Mouse (Mus musculus): Measurements from ENCODE around the gene Olfr1100. TPM values are rescaled to one million over a fixed set of nuclear protein-coding genes. Genes with fewer than 3 reads are reported as not detected.

Gene Olfr1100
- not detected in 2 replicates for total RNA-seq (2015; ENCODE audit: low replicate concordance)
- not detected in 2 replicates for total RNA-seq (2017; ENCODE audit: low replicate concordance)

DNA sequence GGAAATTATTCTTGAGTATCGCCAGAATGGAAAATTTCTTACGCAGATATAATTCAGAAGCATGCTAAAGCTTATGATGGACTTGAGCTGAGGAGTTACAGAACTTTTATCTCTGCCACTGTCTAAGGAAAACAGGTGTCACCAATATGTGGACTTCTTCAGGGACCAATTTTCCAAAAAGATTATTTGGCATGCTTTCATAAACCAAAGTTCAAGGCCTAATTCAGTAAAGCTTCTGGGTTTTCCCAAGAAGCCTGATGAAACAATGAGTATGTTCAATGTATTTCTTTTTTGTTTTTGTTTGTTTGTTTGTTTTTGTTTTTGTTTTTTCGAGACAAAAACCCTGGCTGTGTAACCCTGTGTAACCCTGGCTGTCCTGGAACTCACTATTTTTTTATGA lies at the start of gene Olfr1100:
Gene Olfr1100 (minus strand): TSS at position 101 of the 400 bp plus-strand sequence.
- no peak for ATAC-seq (replicated peaks; ENCODE audit: low FRiP score, poor library complexity, severe bottlenecking)

GRCm38 (mm10) chr2:87026980-87027379 lies 47.2 kb upstream of the Olfr1100 start, which contains the start of gene Olfr1104:
Gene Olfr1104 (minus strand): TSS chr2:87027080.
- ATAC-seq (replicated peaks; ENCODE audit: low FRiP score, poor library complexity, severe bottlenecking): no peak

- ATAC-seq (replicated peaks; ENCODE audit: low FRiP score, poor library complexity, severe bottlenecking): no peak
Observed at GRCm38 (mm10) chr2:86998098-86998497, 18.3 kb upstream of the Olfr1100 start, which contains the start of gene Olfr1102. Gene Olfr1102 (plus strand): TSS chr2:86998398.

DNA sequence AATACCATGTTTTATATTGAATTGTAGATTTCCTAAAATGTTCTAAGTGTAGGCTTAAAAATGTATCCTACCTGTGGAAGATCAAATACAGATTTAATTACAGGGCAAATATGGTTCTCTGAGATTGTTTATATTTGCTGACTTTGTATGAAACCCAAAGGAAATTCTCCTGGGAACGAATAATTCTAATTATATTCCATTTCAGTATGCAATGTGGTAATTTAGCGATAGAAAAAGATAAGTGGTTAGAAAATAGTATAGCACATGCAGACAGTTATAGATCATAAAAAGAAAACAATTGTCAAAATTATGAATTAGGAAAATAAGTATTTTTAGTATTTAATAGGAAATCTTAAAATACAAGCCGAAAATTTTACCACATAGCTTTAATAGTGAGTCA lies 11.4 kb upstream of the Olfr1100 start, which contains the start of gene Olfr1101:
Gene Olfr1101 (minus strand): TSS at position 101 of the 400 bp plus-strand sequence.
- ATAC-seq (replicated peaks; ENCODE audit: low FRiP score, poor library complexity, severe bottlenecking): no peak

GRCm38 (mm10) chr2:86960593-86960992 lies 19.2 kb downstream of the Olfr1100 start, which contains the start of gene Olfr1099:
Gene Olfr1099 (minus strand): TSS chr2:86960693.
- no peak for ATAC-seq (replicated peaks; ENCODE audit: low FRiP score, poor library complexity, severe bottlenecking)

GRCm38 (mm10) chr2:86926557-86926956 lies 53.2 kb downstream of the Olfr1100 start:
- ATAC-seq (replicated peaks; ENCODE audit: low FRiP score, poor library complexity, severe bottlenecking): no peak

Other genes starting within 250 kb of the Olfr1100 start
- not detected in 2 replicates for gene Olfr1089, start 246.3 kb downstream of the Olfr1100 start, total RNA-seq (2015; ENCODE audit: low replicate concordance)
- not detected in 2 replicates for gene Olfr1089, start 246.3 kb downstream of the Olfr1100 start, total RNA-seq (2017; ENCODE audit: low replicate concordance)
- gene Olfr1090, start 221.0 kb downstream of the Olfr1100 start, total RNA-seq (2015; ENCODE audit: low replicate concordance): not detected in 2 replicates
- gene Olfr1090, start 221.0 kb downstream of the Olfr1100 start, total RNA-seq (2017; ENCODE audit: low replicate concordance): not detected in 2 replicates
- not detected in 2 replicates for gene Olfr1093, start 197.5 kb downstream of the Olfr1100 start, total RNA-seq (2015; ENCODE audit: low replicate concordance)
- not detected in 2 replicates for gene Olfr1093, start 197.5 kb downstream of the Olfr1100 start, total RNA-seq (2017; ENCODE audit: low replicate concordance)
- not detected in 2 replicates for gene Olfr141, start 169.9 kb downstream of the Olfr1100 start, total RNA-seq (2015; ENCODE audit: low replicate concordance)
- not detected in 2 replicates for gene Olfr141, start 169.9 kb downstream of the Olfr1100 start, total RNA-seq (2017; ENCODE audit: low replicate concordance)
- not detected in 2 replicates for gene Olfr1094, start 155.3 kb downstream of the Olfr1100 start, total RNA-seq (2015; ENCODE audit: low replicate concordance)
- gene Olfr1094, start 155.3 kb downstream of the Olfr1100 start, total RNA-seq (2017; ENCODE audit: low replicate concordance): not detected in 2 replicates
- not detected in 2 replicates for gene Olfr1095, start 128.3 kb downstream of the Olfr1100 start, total RNA-seq (2015; ENCODE audit: low replicate concordance)
- not detected in 2 replicates for gene Olfr1095, start 128.3 kb downstream of the Olfr1100 start, total RNA-seq (2017; ENCODE audit: low replicate concordance)
- gene Gm13723, start 105.2 kb downstream of the Olfr1100 start, total RNA-seq (2015; ENCODE audit: low replicate concordance): not detected in 2 replicates
- not detected in 2 replicates for gene Gm13723, start 105.2 kb downstream of the Olfr1100 start, total RNA-seq (2017; ENCODE audit: low replicate concordance)
- not detected in 2 replicates for gene Olfr1097, start 87.7 kb downstream of the Olfr1100 start, total RNA-seq (2015; ENCODE audit: low replicate concordance)
- not detected in 2 replicates for gene Olfr1097, start 87.7 kb downstream of the Olfr1100 start, total RNA-seq (2017; ENCODE audit: low replicate concordance)
- gene Olfr1098, start 55.4 kb downstream of the Olfr1100 start, total RNA-seq (2015; ENCODE audit: low replicate concordance): not detected in 2 replicates
- not detected in 2 replicates for gene Olfr1098, start 55.4 kb downstream of the Olfr1100 start, total RNA-seq (2017; ENCODE audit: low replicate concordance)
- not detected in 2 replicates for gene Olfr1099, start 19.3 kb downstream of the Olfr1100 start, total RNA-seq (2015; ENCODE audit: low replicate concordance)
- gene Olfr1099, start 19.3 kb downstream of the Olfr1100 start, total RNA-seq (2017; ENCODE audit: low replicate concordance): not detected in 2 replicates
- not detected in 2 replicates for gene Olfr1101, start 11.3 kb upstream of the Olfr1100 start, total RNA-seq (2015; ENCODE audit: low replicate concordance)
- gene Olfr1101, start 11.3 kb upstream of the Olfr1100 start, total RNA-seq (2017; ENCODE audit: low replicate concordance): not detected in 2 replicates
- gene Olfr1102, start 18.4 kb upstream of the Olfr1100 start, total RNA-seq (2015; ENCODE audit: low replicate concordance): not detected in 2 replicates
- gene Olfr1102, start 18.4 kb upstream of the Olfr1100 start, total RNA-seq (2017; ENCODE audit: low replicate concordance): not detected in 2 replicates
- gene Olfr1104, start 47.1 kb upstream of the Olfr1100 start, total RNA-seq (2015; ENCODE audit: low replicate concordance): not detected in 2 replicates
- gene Olfr1104, start 47.1 kb upstream of the Olfr1100 start, total RNA-seq (2017; ENCODE audit: low replicate concordance): not detected in 2 replicates
- not detected in 2 replicates for gene Olfr1105, start 56.6 kb upstream of the Olfr1100 start, total RNA-seq (2015; ENCODE audit: low replicate concordance)
- not detected in 2 replicates for gene Olfr1105, start 56.6 kb upstream of the Olfr1100 start, total RNA-seq (2017; ENCODE audit: low replicate concordance)
- not detected in 2 replicates for gene Olfr1106, start 72.3 kb upstream of the Olfr1100 start, total RNA-seq (2015; ENCODE audit: low replicate concordance)
- not detected in 2 replicates for gene Olfr1106, start 72.3 kb upstream of the Olfr1100 start, total RNA-seq (2017; ENCODE audit: low replicate concordance)
- not detected in 2 replicates for gene Olfr1107, start 95.9 kb upstream of the Olfr1100 start, total RNA-seq (2015; ENCODE audit: low replicate concordance)
- gene Olfr1107, start 95.9 kb upstream of the Olfr1100 start, total RNA-seq (2017; ENCODE audit: low replicate concordance): not detected in 2 replicates
- gene Olfr1109, start 116.1 kb upstream of the Olfr1100 start, total RNA-seq (2015; ENCODE audit: low replicate concordance): not detected in 2 replicates
- gene Olfr1109, start 116.1 kb upstream of the Olfr1100 start, total RNA-seq (2017; ENCODE audit: low replicate concordance): not detected in 2 replicates
- not detected in 2 replicates for gene Olfr259, start 134.6 kb upstream of the Olfr1100 start, total RNA-seq (2015; ENCODE audit: low replicate concordance)
- not detected in 2 replicates for gene Olfr259, start 134.6 kb upstream of the Olfr1100 start, total RNA-seq (2017; ENCODE audit: low replicate concordance)
- gene Olfr1110, start 160.3 kb upstream of the Olfr1100 start, total RNA-seq (2015; ENCODE audit: low replicate concordance): not detected in 2 replicates
- gene Olfr1110, start 160.3 kb upstream of the Olfr1100 start, total RNA-seq (2017; ENCODE audit: low replicate concordance): not detected in 2 replicates
- not detected in 2 replicates for gene Olfr1111, start 172.7 kb upstream of the Olfr1100 start, total RNA-seq (2015; ENCODE audit: low replicate concordance)
- gene Olfr1111, start 172.7 kb upstream of the Olfr1100 start, total RNA-seq (2017; ENCODE audit: low replicate concordance): not detected in 2 replicates
- gene Olfr1112, start 207.8 kb upstream of the Olfr1100 start, total RNA-seq (2015; ENCODE audit: low replicate concordance): not detected in 2 replicates
- not detected in 2 replicates for gene Olfr1112, start 207.8 kb upstream of the Olfr1100 start, total RNA-seq (2017; ENCODE audit: low replicate concordance)
- gene Olfr1113, start 229.0 kb upstream of the Olfr1100 start, total RNA-seq (2015; ENCODE audit: low replicate concordance): not detected in 2 replicates
- not detected in 2 replicates for gene Olfr1113, start 229.0 kb upstream of the Olfr1100 start, total RNA-seq (2017; ENCODE audit: low replicate concordance)

All from erythroid progenitor cell, adult 5-6 weeks (primary cell).